Mouse (Mus musculus): ENCODE data around the gene Eipr1. TPM values are rescaled to one million over a fixed set of nuclear protein-coding genes. Genes with fewer than 3 reads are reported as not detected.
"Not testable (repeated sequence)": the region's sequence is repeated elsewhere in the genome, so short reads cannot be mapped to it uniquely, and the experiment has no call there.

Gene Eipr1
- total RNA-seq, 4 experiments from 2014 or later, result 8.9 to 9.6 (median 9.0) TPM

DNA sequence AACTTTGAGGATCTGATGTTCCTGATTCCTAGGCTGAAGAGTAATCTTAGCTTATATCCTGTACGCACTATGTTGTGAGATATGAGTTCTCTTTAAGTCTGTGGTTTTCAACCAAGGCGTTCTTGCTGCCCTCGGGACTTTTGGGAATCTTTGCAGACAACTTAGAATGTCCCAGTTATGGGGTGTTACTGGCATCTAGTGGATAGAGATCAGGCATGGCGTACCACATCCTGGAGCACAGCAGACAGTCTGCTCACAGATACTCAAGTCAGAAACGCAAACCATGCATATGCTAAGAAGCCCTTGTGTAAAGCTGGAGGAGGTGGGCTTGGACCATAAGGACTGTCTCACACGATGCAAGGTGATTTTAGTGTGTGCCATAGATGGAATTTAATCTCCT lies 136.1 kb downstream of the Eipr1 start:
- no peak for DNase-seq (ENCODE audit: low spot score)

DNA sequence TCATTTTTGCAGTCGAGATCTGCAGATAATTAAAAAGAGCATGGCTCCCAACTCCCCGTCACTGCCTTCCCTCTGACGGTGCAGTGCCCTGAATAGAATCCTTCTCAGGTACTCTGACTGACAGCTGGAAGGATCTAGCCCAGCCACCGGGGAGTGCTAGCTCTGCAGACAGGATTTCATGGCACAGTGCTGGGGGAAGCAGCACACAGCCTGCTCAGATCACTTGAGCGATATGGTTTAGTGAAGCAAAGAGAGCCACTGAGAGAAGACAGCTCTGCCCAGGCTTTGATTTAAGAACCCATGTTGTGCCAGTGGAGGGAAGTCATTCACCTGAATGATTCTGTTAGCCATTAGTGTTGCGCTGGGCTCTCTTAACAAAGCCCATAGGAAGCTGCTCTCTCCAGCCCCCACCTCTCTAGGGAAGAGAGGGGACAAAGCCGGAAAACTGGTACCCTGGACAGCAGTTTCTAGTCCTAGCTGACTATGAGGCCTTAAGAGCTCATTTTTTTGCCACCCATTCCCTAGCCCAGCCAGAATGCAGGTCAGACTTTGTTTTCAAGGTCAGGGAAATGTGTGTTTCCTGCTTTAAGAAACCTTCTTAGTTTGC lies 137.6 kb downstream of the Eipr1 start:
- DNase-seq (ENCODE audit: low spot score), result no peak

DNA sequence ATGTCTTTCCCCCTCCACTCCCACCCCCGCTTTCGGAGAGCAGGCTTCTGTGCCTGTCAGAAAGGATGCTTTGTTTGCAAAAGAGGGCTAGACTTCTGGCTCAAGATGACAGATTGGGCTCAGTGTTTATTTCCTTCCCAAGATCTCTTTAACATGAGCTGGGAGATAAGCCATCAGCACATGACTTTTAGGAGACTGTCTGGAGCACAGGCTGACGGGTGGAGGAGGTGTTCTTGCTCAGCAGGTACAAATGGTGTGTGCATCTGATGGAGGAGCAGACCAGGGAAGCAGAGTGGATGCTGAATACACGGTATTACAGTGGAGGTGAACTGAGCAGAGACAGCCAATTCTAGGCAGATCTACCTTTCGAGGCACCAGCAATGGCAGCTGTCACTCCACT lies 139.9 kb downstream of the Eipr1 start:
- DNase-seq (ENCODE audit: low spot score), result no peak

DNA sequence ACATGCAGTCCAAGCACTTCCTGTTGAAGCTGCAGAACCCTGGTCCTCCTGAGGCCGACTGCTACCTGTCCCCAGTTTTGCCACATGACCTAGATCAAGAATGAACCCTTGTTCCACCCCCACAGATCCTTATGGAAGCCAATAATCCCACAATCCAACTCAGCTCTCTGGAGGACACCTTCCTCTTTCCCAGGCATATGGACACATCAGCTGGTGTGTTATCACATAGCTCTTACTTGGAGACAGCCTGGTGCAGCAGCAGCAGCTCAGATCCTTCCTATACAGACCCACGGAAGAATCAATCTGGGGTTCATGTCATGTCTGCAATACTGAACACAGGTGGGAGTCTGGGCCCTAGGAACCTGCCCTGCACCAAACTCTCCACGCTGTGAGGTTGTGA lies 145.0 kb downstream of the Eipr1 start:
- no peak for DNase-seq (ENCODE audit: low spot score)

DNA sequence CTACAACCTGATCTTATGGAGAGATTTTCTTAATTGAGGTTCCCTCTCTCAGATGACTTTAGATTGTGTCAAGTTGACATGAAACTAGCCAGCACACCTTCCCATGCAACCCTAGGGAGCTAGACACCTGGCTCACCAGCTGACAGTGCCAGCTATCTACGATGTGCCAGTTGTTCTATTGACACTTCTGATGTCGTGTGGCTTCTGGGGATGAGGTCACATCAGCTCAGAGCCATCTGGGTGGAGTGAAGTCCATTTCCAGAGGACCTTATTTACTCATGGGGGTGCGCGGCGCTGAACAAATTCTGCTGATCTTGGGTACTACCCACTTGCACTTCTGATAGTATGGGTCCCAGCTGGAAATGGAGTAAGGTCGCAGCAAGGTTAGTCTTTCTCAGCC lies 146.7 kb downstream of the Eipr1 start:
- no peak for DNase-seq (ENCODE audit: low spot score)

DNA sequence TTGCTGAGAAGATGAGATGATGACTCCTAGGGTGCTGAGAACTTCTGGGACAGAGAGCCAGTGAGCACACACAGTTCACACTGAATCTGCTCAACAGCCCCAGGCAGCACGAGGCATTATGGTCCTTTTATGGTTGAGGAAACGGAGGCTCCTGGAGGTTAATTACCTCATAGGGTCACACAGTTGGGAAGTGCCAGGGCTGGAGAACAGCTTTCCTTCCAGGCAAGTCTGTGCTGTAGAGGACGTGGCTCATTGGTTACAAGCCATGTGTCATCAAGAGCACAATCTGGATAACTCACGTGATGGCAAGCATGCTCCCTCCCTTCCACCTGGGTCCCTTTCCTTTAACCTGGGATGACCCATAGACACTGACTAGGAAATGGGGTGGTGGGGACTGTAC lies 148.1 kb downstream of the Eipr1 start:
- DNase-seq (ENCODE audit: low spot score), result no peak

DNA sequence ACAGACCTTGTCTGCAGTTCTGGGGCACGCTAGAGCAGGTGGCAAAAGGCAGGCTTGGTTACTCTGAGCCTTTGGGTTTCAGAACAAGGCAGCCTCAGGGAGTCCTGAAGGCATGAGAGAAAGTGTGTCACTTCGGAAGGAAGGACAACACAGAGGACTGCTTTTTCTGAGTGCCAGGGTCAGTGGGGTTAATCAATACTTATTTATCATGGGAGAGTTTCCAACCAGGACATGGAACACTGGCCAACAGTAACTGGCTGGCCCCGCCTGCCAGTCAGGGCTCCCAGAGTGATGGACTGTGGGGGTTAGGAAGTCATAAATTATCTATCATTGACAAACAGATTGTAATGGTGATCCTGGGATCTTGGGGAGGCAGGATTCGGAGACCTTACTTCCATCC lies 148.7 kb downstream of the Eipr1 start:
- DNase-seq (ENCODE audit: low spot score), result no peak

DNA sequence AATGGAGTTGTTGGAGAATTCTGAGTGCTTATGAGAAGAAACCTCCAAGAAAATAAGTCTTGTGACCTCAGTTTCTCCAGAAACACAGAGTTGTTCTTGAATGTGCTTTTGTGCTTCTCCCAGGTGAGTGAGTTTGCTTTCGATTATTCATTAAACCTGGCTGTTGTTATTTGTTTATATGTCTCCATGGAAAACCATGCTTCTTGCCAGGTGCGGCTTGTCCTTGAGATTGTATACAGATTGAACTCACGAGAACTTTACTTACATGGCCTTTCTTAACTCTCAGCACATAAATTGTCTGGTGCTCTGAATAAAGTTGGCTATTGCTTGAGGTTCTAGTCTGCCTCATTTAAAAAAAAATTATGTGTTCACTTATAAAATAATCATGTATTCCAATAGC lies 150.5 kb downstream of the Eipr1 start:
- no peak for DNase-seq (ENCODE audit: low spot score)

- DNase-seq (ENCODE audit: low spot score), result no peak
Observed at GRCm38 (mm10) chr12:28903082-28903481, 151.5 kb downstream of the Eipr1 start.

DNA sequence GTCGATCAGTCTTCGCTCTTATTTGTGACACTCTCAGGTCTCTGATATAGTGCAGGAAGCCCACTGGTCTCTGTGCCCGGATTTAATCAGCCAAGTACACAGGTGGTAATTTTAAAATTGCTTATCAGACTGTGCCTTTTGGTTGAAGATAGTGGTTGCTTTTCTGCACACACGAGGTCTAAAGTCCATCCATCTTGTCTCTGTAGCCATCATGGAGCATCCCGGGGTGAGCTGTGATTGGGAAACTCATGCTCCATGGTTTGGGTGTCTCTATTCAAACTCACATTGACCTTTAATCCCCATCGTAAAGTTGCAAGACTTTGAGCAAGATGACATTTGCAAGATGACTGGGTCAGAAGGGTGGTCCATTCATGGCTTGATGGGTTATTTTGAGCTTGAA lies 153.9 kb downstream of the Eipr1 start:
- DNase-seq (ENCODE audit: low spot score), result no peak

DNA sequence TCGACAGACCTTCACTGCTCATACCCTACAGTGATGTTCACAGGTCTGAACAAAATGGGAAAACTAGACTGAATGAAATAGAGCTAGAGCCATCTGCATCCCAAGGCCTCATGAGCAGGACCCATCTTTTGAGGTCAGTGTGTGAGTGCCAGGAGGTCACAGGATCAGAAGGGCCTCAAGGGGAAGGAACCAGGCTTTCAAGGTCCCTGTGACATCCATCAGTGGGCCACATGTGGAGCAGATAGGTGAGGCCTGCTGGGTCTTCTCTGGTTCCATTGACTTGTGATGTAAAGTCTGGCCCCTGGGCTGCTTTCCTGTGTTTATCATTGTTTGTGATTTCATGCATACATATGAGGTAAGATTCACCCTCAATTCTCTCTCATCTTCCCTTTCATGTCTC lies 154.4 kb downstream of the Eipr1 start:
- no peak for DNase-seq (ENCODE audit: low spot score)

- no peak for DNase-seq (ENCODE audit: low spot score)
Observed at GRCm38 (mm10) chr12:28906809-28907297, 155.2 kb downstream of the Eipr1 start.

GRCm38 (mm10) chr12:28907814-28908213 lies 156.2 kb downstream of the Eipr1 start:
- DNase-seq (ENCODE audit: low spot score), result no peak

DNA sequence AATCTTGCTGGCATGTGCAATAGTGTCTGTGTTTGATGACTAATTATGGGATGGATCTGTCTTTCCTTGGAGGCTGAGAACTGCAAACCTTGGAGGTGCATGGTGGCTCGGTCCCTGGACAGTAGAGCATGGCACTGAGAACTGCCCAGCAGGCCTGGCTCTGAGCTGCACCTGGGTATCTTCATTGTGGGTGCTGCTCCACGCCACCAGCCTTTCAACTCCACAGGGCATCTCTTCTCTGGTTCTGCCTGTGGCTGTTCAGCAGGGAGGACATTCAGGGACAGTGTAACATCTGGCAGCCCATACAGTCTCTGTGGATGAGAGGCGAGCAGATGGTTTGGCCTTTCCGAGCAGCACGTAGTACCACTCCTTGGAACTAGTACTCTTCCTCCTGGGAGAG lies 158.2 kb downstream of the Eipr1 start:
- no peak for DNase-seq (ENCODE audit: low spot score)

GRCm38 (mm10) chr12:28910568-28910967 lies 159.0 kb downstream of the Eipr1 start:
- DNase-seq (ENCODE audit: low spot score), result no peak

DNA sequence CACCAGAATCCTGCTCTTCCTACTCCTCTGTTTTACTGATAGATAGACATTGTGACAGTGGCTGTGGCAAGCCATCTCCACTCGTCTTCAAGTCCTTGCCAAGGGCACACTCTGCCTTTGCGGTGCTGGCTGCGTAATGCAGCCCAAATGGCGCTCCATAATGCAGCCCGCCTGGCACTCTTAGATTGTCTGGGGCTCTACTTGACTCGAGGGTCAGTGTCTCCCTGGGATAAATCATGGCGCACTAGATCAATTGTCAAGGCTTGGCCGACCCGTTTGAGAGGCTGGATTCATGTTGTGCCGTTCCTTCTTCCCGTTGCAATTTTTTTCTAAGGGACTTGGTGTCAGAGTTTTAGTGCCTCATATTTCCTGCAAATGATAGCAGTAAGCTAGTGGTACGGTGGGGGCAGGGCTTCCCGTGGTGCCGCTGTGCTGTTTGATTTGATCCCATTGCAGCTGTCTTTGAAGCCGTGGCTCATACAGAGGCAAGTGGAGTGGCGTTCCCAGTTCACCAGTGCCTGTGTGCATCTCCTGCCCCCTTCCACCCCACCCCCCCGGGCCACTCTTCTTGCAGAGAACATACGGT lies 160.8 kb downstream of the Eipr1 start:
- no peak for DNase-seq (ENCODE audit: low spot score)

DNA sequence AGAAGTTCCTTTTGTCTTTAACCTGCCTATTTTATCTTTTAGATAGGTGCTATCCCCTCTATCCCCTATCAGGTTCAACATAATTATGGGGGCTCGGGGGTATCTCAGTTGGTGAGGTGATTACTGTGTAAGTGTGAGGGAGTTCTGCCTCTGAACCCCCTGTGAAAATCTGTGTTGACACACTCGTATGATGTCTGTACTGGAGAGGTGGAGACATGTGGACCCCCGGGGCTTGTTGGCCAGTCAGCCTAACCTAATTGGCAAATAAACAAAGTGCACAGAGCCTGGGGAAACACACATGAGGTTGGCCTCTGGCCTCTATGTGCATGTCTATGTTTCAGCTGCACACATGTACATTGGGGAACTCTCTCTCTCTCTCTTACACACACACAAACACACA lies 161.5 kb downstream of the Eipr1 start:
- DNase-seq (ENCODE audit: low spot score), result no peak

GRCm38 (mm10) chr12:28914056-28914455 lies 162.5 kb downstream of the Eipr1 start:
- not testable (repeated sequence) for DNase-seq (ENCODE audit: low spot score)

Other genes starting within 250 kb of the Eipr1 start
- not detected for gene Dcdc2c, start 199.4 kb upstream of the Eipr1 start, total RNA-seq (2022)
- gene Allc, start 169.3 kb upstream of the Eipr1 start, total RNA-seq (2022), result not detected
- gene Colec11, start 128.4 kb upstream of the Eipr1 start, total RNA-seq (2022), result 10 to 100 TPM; 11.8 to 18.1 (median 14.3) TPM
- gene Rps7, start 115.8 kb upstream of the Eipr1 start, total RNA-seq (2022), result 100 to 1,000 TPM; 211 to 303 (median 290) TPM
- 1 to 10 TPM; 6.7 to 9.4 (median 8.2) TPM for gene Rnaseh1, start 102.2 kb upstream of the Eipr1 start, total RNA-seq (2022)
- 10 to 100 TPM; 58.0 to 62.6 (median 61.6) TPM for gene Adi1, start 76.6 kb upstream of the Eipr1 start, total RNA-seq (2022)
- gene Trappc12, start 1.3 kb upstream of the Eipr1 start, total RNA-seq (2022), result 10 to 100 TPM; 20.8 to 26.5 (median 23.6) TPM

All from heart, adult 8-10 months (tissue).